Mouse (Mus musculus) kidney, adult 9 months (tissue): ENCODE data around the gene Ryk.

Experiments used
- DNase-seq: peaks from one replicate; pipeline ENCODE4 v3.0.0; 2022

Ryk gene

GRCm38 (mm10) chr9:102955866-102956265, 121.1 kb downstream of the Ryk start:
- no peak for DNase-seq
